Mouse (Mus musculus) adrenal gland, adult 8-10 months (tissue): ENCODE data around the gene Slc8a1. TPM values are rescaled to one million over a fixed set of nuclear protein-coding genes. Genes with fewer than 3 reads are reported as not detected.

Experiments used
- DNase-seq: peaks from one replicate; pipeline ENCODE4 v3.0.0; 2022
- total RNA-seq, 4 experiments: library from RNA; stranded (reverse); gene quantifications; 2 replicates each; pipeline ENCODE4 v1.2.4; 2022

The Slc8a1 gene
- total RNA-seq, 4 experiments from 2014 or later = 6.0 to 10.9 (median 8.4) TPM

DNA sequence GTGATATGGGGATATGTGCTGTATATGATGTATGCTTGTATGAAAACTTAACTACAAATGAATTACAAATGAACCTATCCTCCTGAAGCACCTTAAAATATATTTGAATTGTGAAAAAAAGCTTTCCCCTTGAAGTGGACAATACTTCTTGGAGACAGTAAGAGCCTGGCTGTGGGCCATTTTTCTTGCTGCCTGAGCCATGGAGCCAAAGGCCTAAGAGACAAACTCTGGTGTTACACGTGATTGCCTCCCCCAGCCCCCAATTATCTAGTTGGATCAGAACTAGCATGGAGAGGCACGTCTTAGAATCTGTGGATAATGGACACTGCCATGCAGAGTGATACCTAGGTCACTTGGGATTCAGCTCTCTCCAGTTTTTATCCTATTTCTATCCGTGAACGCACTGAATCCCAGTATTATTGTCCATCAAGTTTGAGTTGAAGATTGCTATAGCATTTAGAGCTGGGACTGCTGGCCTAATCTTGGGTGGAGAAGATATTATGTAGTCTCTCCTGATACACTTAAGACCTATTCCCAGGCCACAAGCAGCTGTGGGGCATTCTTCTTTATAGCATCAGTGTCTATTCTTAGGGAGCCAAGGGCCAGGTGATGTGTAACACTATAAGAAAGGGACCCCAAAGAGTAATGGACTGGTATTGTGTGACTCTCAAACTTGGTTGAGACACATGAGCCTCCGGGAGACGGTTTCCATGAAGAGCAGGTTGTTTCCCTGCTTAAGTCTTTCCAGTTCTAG is 321.6 kb downstream of the Slc8a1 start:
- DNase-seq = no peak

DNA sequence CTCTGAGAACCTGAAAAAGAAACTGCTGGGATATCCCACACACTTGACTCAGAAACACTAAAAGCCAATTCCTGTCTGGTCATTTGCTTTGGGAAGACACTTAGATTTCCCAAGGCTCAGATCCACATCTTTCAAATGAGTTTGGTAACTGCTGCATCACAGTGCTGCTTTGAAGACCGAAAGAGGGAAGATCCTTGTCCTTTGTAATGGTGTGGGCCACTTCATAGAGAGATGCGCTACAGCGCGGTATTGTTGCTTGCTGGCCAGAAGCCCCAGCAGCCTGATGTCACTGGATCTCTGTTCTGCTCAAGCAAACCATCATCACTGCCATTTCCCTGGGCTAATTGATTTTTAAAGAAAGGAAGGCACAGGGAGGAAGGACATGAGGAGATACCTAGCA is 325.4 kb downstream of the Slc8a1 start:
- no peak for DNase-seq

DNA sequence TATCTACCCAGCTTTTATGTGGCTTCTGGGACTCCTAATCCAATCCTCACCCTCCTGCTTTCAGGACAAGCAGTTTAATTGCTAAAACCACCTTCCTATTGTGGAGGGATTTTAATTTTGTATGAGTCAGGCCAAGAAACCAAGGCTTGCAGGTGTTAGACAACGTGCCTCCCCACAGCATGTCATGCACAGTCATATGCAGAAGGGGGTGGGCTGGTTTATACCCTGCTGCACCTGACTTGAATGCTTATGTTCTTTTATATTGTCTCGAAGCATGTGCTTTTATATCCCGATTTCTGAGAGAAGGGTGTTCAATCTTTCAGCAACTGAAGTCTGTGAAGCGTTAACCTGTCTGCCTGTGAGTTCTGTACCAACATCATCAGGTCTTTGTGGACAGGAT is 334.0 kb downstream of the Slc8a1 start:
- DNase-seq = no peak

DNA sequence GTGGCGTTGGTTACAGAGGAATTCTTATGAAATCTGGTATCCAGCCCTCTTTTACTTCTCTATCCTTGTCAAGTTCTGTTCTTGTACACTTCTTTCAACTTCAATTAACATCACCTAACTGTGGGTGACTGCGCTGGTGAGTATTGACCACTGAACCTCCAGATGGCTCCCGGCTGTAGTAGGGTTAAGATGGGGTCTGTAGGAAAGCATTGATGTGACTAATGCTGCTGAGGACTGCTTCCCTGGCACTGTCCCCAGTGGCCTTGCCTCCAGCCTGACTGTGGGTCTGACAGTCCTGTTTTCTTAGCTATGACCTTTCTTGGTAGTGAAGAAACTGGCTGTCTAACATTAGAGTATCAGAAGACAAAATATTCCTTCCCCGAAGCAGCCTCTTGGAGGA is 335.1 kb downstream of the Slc8a1 start:
- peak; percentile 69 for DNase-seq

DNA sequence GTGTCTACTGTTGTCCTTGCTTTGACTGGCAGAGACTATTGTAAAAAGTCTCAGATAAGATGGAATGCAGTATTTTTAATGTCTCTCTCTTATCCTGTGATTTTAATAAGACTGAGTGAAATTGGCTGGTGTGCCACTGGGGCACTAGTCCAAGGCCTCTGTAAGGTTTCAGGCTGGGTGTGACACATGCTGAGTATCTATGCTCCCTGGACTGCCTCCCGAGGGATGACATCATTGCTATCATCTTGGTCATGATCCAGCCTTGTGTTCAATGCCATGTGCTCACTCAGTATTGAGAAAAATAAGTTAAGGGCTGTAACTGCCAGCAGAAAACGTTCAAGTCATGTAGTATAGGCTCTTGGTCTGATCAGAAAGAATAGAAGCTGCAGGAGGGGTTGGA is 335.5 kb downstream of the Slc8a1 start:
- peak; percentile 84 for DNase-seq

DNA sequence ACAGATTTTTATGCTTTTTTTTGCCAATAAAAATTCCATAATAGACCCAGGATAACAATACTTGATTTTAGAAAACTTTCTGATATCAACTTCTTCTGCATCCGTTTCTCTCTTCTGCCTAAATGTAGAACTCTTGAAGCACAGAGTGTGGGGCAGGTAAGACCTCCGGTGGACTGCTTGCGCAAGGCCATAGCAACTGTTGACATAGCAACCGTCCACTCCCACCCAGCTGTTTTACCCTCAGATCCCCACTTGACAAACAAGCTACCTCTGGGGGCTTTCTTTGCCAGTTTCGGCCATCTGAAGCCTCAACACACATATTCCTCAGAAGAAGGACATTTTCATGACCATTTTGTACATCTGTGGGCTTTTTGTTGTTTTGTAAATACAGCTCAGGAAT is 337.8 kb downstream of the Slc8a1 start:
- no peak for DNase-seq

DNA sequence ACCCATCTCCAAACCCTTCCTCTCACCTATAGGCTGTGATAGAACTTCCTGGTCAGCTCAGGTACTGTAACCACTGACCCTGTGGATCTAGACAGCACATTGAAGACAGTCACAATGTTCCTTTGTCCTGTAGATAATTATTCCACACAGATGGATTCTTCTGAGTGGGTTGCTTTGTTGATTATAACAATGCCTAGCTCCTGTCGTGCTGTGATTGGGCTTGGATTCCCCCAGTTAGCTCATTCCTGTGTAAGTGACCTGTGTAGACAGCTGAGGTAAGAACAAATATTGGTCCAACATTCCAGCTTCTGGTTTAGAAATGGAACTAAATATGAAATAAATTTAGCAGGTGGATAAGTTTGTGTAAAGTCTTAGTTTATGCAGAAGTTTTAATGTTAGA is 340.7 kb downstream of the Slc8a1 start:
- no peak for DNase-seq

DNA sequence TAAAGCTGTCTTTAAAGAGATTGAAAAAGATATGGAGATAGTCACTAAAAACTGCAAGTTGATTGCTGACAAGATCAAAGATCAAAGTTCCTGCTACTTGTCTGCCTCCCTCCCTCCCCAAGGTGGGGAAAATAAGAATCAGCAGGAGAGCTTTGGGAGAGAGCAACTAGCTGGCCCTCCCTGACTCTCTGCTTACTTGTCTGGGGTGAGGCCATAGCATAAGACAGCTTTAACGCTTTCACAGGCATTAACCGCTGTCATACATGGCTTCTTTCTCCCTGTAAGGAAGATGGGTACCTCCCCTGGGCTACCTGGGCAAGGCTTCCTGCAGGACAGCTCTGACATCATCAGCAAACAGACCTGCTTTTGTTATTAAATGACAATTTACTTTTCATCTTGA is 344.1 kb downstream of the Slc8a1 start:
- DNase-seq = no peak

DNA sequence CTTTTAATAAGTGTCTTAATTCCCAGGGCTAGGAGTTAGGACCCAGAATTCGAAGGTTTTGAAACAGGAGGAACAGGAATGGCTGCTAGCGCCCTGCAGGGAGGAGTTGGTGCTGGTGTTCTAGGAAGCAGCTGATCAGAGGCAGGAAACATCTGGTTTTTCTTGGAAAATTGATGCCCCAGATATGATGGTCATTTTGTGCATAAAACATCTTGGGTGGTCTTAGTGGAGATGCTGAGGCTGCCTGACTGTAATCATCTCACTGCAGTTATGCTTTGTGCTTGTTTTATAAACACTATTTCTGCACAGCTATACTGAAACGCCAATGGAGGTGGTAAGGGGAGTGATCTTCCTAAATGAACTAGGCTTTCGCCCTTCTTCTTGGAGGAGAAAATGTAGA is 345.1 kb downstream of the Slc8a1 start:
- DNase-seq = no peak

DNA sequence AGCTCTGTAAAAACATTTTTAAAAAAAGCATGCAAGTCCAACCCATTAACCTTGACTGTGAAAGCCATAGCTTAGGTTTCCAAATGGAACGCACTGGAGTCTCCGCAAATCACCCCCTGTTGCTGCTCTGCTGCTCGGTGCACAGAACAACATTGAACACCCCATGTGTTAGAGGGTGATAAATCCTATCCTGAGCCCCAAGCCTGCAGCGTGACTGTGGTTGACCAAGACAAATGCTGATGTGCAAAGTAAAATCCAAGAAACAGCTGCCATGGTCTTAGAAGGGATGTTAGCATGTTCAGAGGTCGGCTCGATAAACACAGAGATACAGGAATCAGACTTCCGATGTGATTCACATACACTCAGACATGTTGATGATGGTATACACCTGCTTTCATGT is 346.7 kb downstream of the Slc8a1 start:
- DNase-seq = no peak

DNA sequence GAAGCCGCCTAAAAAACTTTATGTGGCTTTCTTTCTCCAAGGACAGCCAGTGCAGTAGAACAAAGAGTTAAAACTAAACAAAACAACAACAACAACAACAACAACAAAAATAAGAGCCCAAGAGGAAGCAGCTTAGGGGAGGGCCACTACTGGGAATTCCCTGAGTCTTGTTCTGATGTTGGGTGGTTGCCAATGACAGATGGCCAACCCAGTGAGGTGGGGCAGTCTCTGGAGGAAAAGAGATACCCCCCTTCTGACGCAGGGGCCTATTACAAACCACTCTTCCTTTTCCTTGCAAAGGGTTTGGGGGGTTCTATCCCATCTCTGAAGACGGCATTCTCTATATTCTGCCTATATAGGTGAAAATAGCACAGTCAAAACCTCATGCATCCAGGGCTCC is 347.4 kb downstream of the Slc8a1 start:
- no peak for DNase-seq

DNA sequence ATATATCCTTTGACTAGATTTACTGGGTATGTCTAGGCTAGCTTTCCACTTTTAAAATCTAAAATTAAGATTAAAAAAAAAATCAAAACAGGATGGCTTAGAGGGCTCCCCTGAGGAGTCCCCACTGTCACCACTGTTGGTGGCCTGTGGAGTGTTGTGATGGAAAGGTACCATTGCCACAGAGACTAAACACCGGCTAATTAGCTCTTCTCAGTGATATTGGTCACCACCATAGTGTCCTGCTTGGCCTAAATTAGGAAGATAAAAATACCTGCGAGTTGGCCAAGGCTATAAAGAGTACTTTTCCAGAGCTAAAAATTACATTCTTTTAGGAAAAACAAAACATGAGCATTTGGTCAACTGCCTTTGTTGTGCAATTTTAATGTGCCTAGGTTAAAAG is 352.1 kb downstream of the Slc8a1 start:
- no peak for DNase-seq

DNA sequence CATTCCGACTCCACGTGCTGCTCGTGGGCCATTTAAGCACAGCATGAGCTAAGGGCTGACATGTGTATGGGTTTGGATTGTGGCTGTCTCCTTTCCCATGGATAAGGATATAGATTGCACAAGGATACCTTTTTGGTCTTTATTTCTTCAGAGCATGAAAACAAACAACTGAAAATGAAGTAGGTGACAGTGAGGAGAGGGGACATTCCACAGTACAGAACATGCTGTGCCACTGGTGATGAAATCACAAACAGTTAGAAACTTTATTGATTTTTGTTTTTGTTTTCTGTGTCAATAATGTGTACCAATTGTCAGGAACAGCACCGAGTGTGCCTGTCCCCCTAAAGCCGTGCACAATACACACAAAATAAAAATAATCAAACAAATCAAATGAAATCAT is 352.7 kb downstream of the Slc8a1 start:
- DNase-seq = no peak

DNA sequence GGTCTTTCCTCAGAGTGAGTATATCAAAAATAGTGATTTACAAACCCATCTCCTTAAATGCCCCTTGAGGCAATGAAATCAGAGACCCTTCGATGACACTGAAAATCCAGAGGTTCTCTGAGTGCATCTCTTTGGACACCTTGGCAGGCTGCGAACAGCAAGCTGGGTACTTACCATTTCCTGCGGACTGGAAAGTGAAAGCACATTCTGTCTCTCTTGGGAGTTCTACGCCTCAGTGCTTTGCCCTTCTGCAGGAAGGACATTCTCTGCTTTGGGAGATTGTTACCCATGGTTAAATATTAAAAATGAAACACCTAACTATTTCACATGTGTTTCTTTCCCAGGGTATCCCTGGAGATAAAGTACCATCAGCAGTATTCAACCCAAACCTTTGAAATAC is 354.7 kb downstream of the Slc8a1 start:
- DNase-seq = no peak

DNA sequence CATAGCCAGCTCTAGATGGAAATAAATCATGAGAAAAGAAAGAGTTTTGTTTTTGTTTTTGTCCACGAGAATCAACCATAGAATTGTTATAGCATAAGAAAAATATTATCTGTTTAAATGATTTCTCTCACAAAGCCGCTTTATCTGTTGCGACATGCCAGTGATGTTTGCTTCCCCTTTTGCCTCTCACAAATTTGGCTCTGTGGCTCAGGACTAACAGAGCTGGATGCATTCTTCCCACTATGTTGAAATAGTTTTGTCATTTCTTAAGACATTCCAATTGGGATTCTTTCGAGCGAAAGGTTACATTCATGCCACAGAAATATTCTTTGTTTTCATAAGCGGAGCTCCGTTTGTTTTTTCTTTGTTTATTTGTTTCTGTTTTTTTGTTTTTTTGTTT is 359.7 kb downstream of the Slc8a1 start:
- DNase-seq = no peak

DNA sequence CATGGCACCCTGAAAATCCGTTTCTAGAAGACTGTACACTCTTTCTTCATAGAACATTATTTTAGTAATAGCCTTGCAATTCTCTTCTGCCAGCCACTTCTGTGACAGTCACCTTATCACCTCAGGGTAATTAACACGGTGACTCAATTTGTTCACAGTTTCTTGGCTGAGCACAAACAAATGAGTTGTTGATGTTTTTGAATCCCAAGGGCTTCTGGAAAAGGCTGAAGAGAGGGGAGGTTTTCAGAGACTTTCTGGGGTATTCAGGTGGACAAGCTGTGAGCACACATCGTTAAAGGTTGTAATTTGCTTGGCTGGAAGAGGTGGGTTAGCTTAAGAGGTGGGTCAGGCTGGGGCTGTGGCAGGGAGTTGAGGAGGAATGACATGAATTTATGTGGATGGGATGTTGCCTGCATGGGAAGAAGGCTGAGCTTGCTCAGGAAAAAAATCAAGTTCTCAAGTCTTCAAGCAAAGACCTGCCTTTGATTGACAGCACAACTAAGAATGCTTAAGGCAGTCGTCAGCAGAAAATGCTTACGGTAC is 360.3 kb downstream of the Slc8a1 start:
- no peak for DNase-seq

DNA sequence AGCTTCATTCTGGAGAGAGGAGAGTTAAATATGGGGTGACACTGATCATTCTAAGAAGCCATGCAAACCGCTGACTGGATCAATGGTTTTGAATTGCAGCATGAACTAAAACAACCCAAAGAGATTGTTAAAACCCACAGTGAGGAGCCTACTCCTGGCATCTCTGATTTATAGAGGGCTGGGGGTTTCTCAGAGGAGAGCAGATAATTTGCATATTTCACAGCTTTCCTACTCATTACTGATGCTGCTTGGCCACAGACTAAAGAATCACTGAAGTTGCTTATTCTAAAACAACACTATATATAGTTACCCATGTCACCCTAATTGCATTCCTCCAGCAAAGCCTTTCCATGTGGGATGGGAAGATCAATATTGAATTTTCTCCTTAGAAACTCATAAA is 361.0 kb downstream of the Slc8a1 start:
- DNase-seq = no peak

DNA sequence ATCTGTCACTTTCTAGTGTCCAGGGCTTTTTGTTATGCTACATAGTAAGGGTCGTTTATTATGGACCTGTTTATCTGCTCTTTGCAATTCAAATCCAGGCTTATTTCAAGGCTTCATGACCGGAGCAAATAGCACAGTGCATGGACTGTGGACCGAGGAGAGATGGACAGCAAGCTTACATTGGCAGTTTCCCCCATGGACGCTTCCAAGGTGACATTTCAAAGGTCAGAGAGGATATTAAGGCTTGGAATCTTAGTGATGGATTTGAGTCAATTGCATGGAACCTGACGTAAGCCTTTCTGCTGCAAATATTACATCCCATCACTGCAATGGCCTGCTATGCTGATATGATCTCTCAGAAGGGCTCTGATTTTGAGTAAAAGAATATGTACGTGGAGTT is 362.3 kb downstream of the Slc8a1 start:
- no peak for DNase-seq

DNA sequence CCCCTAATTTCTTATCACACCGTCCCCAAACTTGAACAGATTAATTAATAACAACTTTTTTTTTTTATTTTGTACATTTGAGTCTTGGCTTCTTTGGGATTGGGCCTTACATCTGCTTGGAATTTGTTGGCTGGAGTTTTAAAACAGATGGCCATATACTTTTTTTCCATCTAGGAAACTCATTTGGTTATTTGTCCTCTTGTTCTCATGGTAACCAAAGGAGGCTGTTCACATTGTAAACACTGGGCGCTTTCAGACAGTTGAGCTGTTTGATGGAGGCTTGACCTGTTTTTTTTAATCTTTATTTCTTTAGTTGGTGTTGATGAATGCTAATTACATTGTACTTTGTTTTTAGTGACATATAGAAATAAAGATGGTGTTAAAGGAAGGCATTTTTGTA is 369.1 kb downstream of the Slc8a1 start:
- no peak for DNase-seq

DNA sequence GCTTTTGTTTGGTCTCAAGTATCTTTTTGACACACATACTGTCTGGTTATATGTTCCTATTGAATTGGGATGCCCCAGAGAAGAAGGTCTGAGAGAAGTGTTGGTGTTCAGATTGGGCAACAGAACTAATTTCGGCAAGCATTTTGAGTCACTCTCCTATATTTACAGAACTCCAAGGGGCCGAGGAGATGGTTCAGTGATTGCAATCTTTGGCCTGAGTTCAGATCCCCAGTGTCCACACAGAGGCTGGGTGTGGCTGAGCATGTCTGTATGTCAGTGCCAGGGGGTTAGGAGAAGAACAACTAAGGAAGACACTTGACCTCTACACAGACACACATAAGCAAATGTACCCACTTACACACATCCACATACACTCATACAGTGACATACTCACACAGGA is 369.7 kb downstream of the Slc8a1 start:
- DNase-seq = no peak

DNA sequence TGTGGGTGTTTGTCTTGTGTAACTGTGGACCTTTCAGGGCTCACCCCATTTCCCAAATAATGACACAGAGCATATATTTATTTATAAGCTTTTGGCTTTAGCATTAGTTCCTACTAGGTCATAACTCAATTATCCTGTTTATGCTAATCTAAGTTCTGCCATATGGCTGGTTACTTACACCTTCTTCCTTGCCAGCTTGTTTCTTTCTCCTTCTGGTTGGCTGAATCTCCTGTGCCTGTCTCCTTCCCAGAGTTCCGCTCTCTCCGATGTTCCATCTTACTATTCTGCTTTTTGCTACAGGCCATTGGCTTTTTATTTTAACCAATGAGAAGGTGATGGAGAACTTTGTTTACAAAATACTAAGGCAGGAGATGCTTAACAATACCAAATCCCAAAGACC is 374.8 kb downstream of the Slc8a1 start:
- DNase-seq = no peak

DNA sequence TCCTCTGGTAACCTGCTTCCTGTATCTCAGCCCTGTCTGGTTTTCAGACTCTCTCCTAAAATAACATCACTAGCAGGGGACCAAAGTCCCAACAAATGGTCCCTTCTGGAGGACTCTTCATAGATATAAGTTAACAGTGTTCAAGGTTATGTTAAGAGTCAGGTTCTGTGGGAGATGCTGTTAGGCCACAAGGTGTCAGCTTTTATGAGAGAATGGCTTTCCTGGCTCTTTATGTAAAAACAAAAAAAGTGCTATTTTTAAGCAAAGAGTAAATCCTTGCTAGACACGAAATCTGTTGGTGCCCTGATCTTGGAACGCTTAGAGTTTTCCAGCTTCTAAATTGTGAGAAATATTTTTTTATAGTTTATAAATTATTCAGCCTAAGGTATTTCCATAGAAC is 377.6 kb downstream of the Slc8a1 start:
- DNase-seq = no peak

DNA sequence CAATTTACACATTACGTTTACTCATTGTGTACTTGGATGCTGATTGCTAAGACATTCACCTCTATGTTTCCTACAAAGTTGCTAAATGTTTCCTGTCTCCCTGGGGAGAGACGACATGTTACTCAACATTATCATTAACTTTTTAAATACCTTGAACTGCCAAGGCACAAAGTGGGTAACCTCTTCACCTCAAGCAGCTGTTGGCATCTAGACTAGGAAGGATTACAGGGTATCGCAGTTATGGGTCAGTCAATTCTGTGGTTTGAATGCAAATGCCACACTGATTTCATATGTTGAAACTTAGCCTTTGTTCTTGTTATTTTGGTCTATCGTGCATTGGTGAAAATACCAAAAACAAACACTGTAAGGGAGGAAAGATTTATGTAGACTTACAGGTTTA is 378.1 kb downstream of the Slc8a1 start:
- no peak for DNase-seq

DNA sequence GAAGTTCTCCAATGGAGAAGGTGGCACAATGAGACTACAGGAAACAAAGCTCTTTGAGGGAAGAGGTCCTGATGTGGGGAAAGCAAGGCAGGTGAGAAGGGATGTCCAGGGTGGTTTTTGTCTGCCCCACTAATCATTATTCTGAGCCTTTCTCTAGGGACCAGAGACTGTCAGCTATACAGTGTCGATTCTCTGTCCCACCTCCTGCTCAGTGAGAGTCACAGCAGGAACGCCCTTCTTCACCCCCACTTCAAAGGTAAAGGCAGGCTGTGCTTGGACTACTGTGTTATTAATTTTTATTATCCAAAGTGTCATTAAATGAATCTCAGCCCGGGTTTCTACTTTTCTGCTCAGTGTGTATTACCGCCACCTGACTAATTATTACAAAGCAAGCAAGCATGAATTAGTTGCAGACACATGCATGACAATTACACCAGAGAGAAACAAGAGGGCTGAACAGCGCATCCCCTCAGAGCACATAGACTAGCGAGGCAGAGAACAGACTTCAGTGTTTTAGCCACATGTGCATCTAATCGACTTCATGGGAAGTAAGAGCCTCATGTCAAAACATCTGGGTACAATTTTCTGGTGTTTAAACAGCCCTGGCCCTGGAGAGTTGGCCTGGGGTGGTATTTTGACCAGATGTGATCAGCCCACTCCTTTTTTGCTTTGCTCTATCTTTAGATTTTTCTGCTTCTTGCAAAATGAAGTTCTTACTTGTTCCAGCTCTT is 402.0 kb downstream of the Slc8a1 start:
- no peak for DNase-seq
